Mouse (Mus musculus): ENCODE data around the gene Smurf1. TPM values are rescaled to one million over a fixed set of nuclear protein-coding genes. Genes with fewer than 3 reads are reported as not detected.

The Smurf1 gene
- total RNA-seq, 1 experiment, result 17.9 TPM

DNA sequence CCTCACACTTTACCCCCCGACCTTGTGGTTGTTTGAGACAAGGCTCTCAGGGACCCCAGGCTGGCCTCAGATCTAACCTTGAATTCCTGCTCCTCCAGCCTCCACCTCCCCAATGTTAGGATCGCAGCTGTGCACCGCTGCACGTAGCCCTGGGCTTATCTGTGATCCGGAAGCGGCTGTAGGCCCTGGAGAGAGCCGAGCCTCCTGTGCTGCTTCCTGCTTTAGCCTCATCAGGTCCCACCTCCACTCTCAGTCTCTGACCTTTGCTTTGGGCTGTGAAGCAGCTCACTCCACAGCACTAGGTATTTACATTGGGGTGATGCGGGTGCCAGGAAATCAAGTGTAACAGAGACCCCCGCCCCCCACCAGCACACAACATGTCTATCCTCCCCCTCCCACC, 38.8 kb upstream of the Smurf1 start:
- in situ Hi-C loops (cut with MboI; ENCODE audit: low sequenced_read_pairs in 2 of 2, unreplicated experiment in 2 of 2), result loop anchor here in 1 of 2 experiments (5.0 kb wide), 1 partner anchor 68 kb away; no protein-coding TSS in a partner anchor
- Histone ChIP-seq H3K9me3 (ENCODE audit: control insufficient read depth, insufficient read depth, low read depth, low read length) (no peaks in the 10 kb centered on the region), H3K4me1 (ENCODE audit: control insufficient read depth in 2 of 2, insufficient read depth in 2 of 2, low read length in 2 of 2, poor library complexity in 1 of 2) (no peaks in the 10 kb centered on the region), H3K4me3 (ENCODE audit: insufficient read depth in 1 of 2, low read depth in 1 of 2, low read length in 2 of 2, poor library complexity in 1 of 2, severe bottlenecking in 1 of 2) (no peak overlapping the region), H3K27ac (ENCODE audit: insufficient read depth, low read depth, low read length, poor library complexity, severe bottlenecking) (no peak overlapping the region), H3K36me3 (ENCODE audit: control insufficient read depth, insufficient read depth, low read length, poor library complexity, severe bottlenecking) (no peaks in the 10 kb centered on the region), H3K9ac (ENCODE audit: insufficient read depth, low read depth, low read length, poor library complexity, severe bottlenecking) (no peak overlapping the region)
- no peak for DNase-seq (ENCODE audit: low read depth, low spot score)
- TF ChIP-seq HCFC1 (IDR thresholded peaks at IDR 0.05; ENCODE audit: borderline replicate concordance, insufficient read depth, low read length), result no peak
- TF ChIP-seq MAFK (IDR thresholded peaks at IDR 0.05; ENCODE audit: insufficient read depth, low read depth, low read length), result no peak
- no peak for TF ChIP-seq CHD2 (IDR thresholded peaks at IDR 0.05; ENCODE audit: low read depth, low read length)
- TF ChIP-seq ZNF384 (IDR thresholded peaks at IDR 0.05; ENCODE audit: low read depth, low read length), result no peak
- TF ChIP-seq ZC3H11A (IDR thresholded peaks at IDR 0.05; ENCODE audit: borderline replicate concordance, low read depth, low read length), result no peak

GRCm38 (mm10) chr5:145003362-145003761, 37.7 kb upstream of the Smurf1 start:
- H3K27ac ChIP-seq (ENCODE audit: insufficient read depth, low read depth, low read length, poor library complexity, severe bottlenecking), result no peak overlapping the region
- no peaks in the 10 kb centered on the region for H3K9me3 ChIP-seq (ENCODE audit: control insufficient read depth, insufficient read depth, low read depth, low read length)
- H3K4me3 ChIP-seq (ENCODE audit: insufficient read depth in 1 of 2, low read depth in 1 of 2, low read length in 2 of 2, poor library complexity in 1 of 2, severe bottlenecking in 1 of 2), result no peak overlapping the region
- H3K36me3 ChIP-seq (ENCODE audit: control insufficient read depth, insufficient read depth, low read length, poor library complexity, severe bottlenecking), result no peaks in the 10 kb centered on the region
- in situ Hi-C loops (cut with MboI; ENCODE audit: low sequenced_read_pairs in 2 of 2, unreplicated experiment in 2 of 2), result loop anchor here in 1 of 2 experiments (5.0 kb wide), 1 partner anchor 69 kb away; no protein-coding TSS in a partner anchor
- no peak for DNase-seq (ENCODE audit: low read depth, low spot score)
- H3K4me1 ChIP-seq (ENCODE audit: control insufficient read depth in 2 of 2, insufficient read depth in 2 of 2, low read length in 2 of 2, poor library complexity in 1 of 2), result no peaks in the 10 kb centered on the region
- H3K9ac ChIP-seq (ENCODE audit: insufficient read depth, low read depth, low read length, poor library complexity, severe bottlenecking), result no peak overlapping the region
- no peak for TF ChIP-seq MAFK (IDR thresholded peaks at IDR 0.05; ENCODE audit: insufficient read depth, low read depth, low read length)
- no peak for TF ChIP-seq ZNF384 (IDR thresholded peaks at IDR 0.05; ENCODE audit: low read depth, low read length)
- no peak for TF ChIP-seq ZC3H11A (IDR thresholded peaks at IDR 0.05; ENCODE audit: borderline replicate concordance, low read depth, low read length)
- TF ChIP-seq HCFC1 (IDR thresholded peaks at IDR 0.05; ENCODE audit: borderline replicate concordance, insufficient read depth, low read length), result no peak

DNA sequence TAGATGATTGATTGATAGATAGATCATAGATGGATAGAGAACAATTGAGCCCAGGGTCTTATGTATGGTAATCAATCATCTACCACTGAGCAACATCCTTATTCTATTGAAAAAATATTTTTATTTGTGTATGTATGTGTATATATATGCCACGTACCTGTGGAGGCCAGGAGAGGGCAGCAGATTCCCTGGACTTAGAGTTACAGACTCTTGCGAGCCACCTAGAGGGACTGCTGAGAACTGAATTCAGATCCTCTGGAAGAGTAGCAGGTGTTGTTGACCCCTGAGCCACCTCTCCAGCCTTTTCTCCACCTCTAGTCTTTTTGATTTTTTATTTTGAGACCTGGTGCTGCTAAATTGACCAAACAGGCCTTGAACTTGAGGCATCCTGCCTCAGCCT, 32.8 kb upstream of the Smurf1 start:
- H3K4me3 ChIP-seq (ENCODE audit: insufficient read depth in 1 of 2, low read depth in 1 of 2, low read length in 2 of 2, poor library complexity in 1 of 2, severe bottlenecking in 1 of 2), result no peak overlapping the region
- in situ Hi-C loops (cut with MboI; ENCODE audit: low sequenced_read_pairs in 2 of 2, unreplicated experiment in 2 of 2), result loop anchor here in 1 of 2 experiments (25.0 kb wide), 1 partner anchor 136 kb away; no protein-coding TSS in a partner anchor
- TF ChIP-seq ZC3H11A (IDR thresholded peaks at IDR 0.05; ENCODE audit: borderline replicate concordance, low read depth, low read length) (peak; percentile 87), HCFC1 (IDR thresholded peaks at IDR 0.05; ENCODE audit: borderline replicate concordance, insufficient read depth, low read length) (no peak), MAFK (IDR thresholded peaks at IDR 0.05; ENCODE audit: insufficient read depth, low read depth, low read length) (no peak), ZNF384 (IDR thresholded peaks at IDR 0.05; ENCODE audit: low read depth, low read length) (0 out of 2 replicates have a peak, but pooled peaks have one; percentile 27), CHD2 (IDR thresholded peaks at IDR 0.05; ENCODE audit: low read depth, low read length) (no peak)
- DNase-seq (ENCODE audit: low read depth, low spot score), result peak; percentile 73
- no peaks in the 10 kb centered on the region for H3K9me3 ChIP-seq (ENCODE audit: control insufficient read depth, insufficient read depth, low read depth, low read length)
- no peak overlapping the region for H3K27ac ChIP-seq (ENCODE audit: insufficient read depth, low read depth, low read length, poor library complexity, severe bottlenecking)
- H3K9ac ChIP-seq (ENCODE audit: insufficient read depth, low read depth, low read length, poor library complexity, severe bottlenecking), result no peak overlapping the region
- H3K4me1 ChIP-seq (ENCODE audit: control insufficient read depth in 2 of 2, insufficient read depth in 2 of 2, low read length in 2 of 2, poor library complexity in 1 of 2), result no peaks in the 10 kb centered on the region
- no peaks in the 10 kb centered on the region for H3K36me3 ChIP-seq (ENCODE audit: control insufficient read depth, insufficient read depth, low read length, poor library complexity, severe bottlenecking)

- Histone ChIP-seq H3K4me1 (ENCODE audit: control insufficient read depth in 2 of 2, insufficient read depth in 2 of 2, low read length in 2 of 2, poor library complexity in 1 of 2) (peaks cover 0 to 8% of the 10 kb centered on the region in 2 experiments; a peak in 2 of 4 replicates), H3K9ac (ENCODE audit: insufficient read depth, low read depth, low read length, poor library complexity, severe bottlenecking) (no peak overlapping the region), H3K27ac (ENCODE audit: insufficient read depth, low read depth, low read length, poor library complexity, severe bottlenecking) (no peak overlapping the region), H3K36me3 (ENCODE audit: control insufficient read depth, insufficient read depth, low read length, poor library complexity, severe bottlenecking) (no peaks in the 10 kb centered on the region), H3K9me3 (ENCODE audit: control insufficient read depth, insufficient read depth, low read depth, low read length) (no peaks in the 10 kb centered on the region), H3K4me3 (ENCODE audit: insufficient read depth in 1 of 2, low read depth in 1 of 2, low read length in 2 of 2, poor library complexity in 1 of 2, severe bottlenecking in 1 of 2) (no peak overlapping the region)
- DNase-seq (ENCODE audit: low read depth, low spot score), result no peak
- TF ChIP-seq ZC3H11A (IDR thresholded peaks at IDR 0.05; ENCODE audit: borderline replicate concordance, low read depth, low read length) (no peak), ZNF384 (IDR thresholded peaks at IDR 0.05; ENCODE audit: low read depth, low read length) (no peak), CHD2 (IDR thresholded peaks at IDR 0.05; ENCODE audit: low read depth, low read length) (no peak), MAFK (IDR thresholded peaks at IDR 0.05; ENCODE audit: insufficient read depth, low read depth, low read length) (no peak), HCFC1 (IDR thresholded peaks at IDR 0.05; ENCODE audit: borderline replicate concordance, insufficient read depth, low read length) (no peak)
- in situ Hi-C loops (cut with MboI; ENCODE audit: low sequenced_read_pairs in 2 of 2, unreplicated experiment in 2 of 2), result loop anchor here in 1 of 2 experiments (25.0 kb wide), 1 partner anchor 128 kb away; no protein-coding TSS in a partner anchor
Measured at GRCm38 (mm10) chr5:144990481-144990880, 24.8 kb upstream of the Smurf1 start.

Data from ES-E14 (cell line).